Mouse (Mus musculus) bone marrow macrophage, adult 2 months (primary cell): ENCODE measurements around the gene Tut1.

ENCODE experiments used
- CTCF ChIP-seq: IDR thresholded peaks from 2 replicates; pipeline ENCODE4 v1.5.1; 2012; ENCODE audit warnings: low read depth, mild to moderate bottlenecking, low read length, moderate library complexity
- POLR2A ChIP-seq: IDR thresholded peaks from 2 replicates; pipeline ENCODE4 v1.6.1; 2012; ENCODE audit warnings: mild to moderate bottlenecking, low read depth, low read length, borderline replicate concordance

DNA sequence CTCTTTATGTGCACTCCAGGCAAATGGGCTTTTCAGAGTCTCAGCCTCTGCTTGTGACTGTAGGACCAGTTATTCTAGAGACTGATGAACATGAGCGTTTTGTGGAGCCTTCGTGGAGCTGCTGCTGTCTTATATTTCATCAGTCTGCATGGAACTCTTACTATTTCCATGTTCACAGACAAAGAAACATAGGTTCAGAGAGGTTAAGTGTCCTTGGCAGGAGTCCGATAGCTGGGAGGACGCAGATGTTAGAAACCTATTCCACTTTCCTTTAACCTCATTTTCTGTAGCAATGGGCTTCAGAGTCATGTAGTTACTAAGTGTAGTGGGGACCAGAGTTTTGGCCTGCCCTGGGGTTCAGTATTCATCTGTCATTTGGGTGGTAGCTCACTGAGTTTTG lies 45.6 kb downstream of the Tut1 start:
- TF ChIP-seq POLR2A, result no peak
- TF ChIP-seq CTCF, result no peak
